Mouse (Mus musculus) MN1 (cell line): ENCODE measurements around the gene Sdf4.

ENCODE experiments used
- DNase-seq: peaks from one replicate; pipeline ENCODE4 v3.0.0-alpha.2; 2016; ENCODE audit warnings: low spot score

Sdf4 gene

GRCm38 (mm10) chr4:156055173-156055572 is 62.5 kb downstream of the Sdf4 start:
- DNase-seq, result no peak

GRCm38 (mm10) chr4:156057702-156058101 is 65.0 kb downstream of the Sdf4 start:
- no peak for DNase-seq

- DNase-seq, result no peak
Measured at GRCm38 (mm10) chr4:156058826-156059225, 66.2 kb downstream of the Sdf4 start.

- DNase-seq, result no peak
Measured at GRCm38 (mm10) chr4:156059261-156059660, 66.6 kb downstream of the Sdf4 start, which contains the start of gene Ttll10. Gene Ttll10, minus strand, starts transcription at chr4:156059414.

- DNase-seq, result no peak
Measured at GRCm38 (mm10) chr4:156059713-156060112, 67.0 kb downstream of the Sdf4 start.
